Mouse (Mus musculus): ENCODE measurements around the gene Slc1a3. TPM values are rescaled to one million over a fixed set of nuclear protein-coding genes. Genes with fewer than 3 reads are reported as not detected.
A peak's percentile ranks its signal among the peaks of the same experiment; 100 is the strongest.

Gene Slc1a3
- polyA plus RNA-seq, 1 experiment: 101 TPM

DNA sequence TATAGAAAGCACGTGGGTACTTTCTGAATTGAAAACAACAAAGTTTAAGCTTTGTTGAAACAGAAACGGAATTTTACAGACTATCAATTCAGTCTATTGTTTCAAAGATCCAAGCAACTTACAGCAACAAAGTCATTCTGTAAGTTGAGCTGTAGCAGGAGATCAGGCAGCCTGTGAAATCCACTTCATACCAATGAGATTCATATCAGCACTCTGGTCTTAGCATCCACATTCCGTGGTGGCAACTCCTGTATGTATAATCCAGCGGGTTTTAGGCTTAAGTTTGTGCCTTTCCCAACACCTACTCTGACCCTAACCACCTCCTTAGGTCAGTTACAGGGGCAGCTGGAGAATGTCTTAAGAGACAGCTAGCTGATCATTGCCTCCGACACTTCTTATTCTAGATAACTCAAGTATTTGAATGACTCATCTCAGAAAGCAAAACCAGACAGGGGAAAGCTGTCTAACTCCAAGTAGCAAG, 34.3 kb downstream of the Slc1a3 start:
- TF ChIP-seq CTCF (IDR thresholded peaks at IDR 0.05; ENCODE audit: borderline replicate concordance, extremely low read depth, insufficient read depth, insufficient read length) (no peak), POLR2A (IDR thresholded peaks at IDR 0.05; ENCODE audit: borderline replicate concordance, extremely low read depth, insufficient read depth, insufficient read length, poor library complexity, severe bottlenecking) (no peak)
- no peak for DNase-seq (ENCODE audit: low read depth)

DNA sequence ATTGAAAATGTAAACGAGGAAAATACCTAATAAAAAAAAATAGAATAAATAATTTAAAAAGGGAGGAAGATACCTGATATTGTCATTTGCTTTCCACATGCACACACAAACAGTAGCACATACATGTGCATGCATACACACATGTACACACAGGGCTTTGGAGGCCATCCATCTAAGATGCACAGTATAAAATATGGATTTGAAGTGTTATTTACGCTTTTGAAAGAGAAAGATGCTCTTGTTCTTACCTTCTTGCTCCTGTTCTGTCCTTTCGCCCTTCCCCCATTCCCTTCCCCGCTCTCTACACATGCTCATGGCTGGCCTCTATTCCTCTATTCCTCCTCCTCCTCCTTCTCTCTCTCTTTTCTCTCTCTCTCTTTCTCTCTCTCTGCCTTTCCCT, 34.9 kb downstream of the Slc1a3 start:
- no peak for DNase-seq (ENCODE audit: low read depth)
- TF ChIP-seq CTCF (IDR thresholded peaks at IDR 0.05; ENCODE audit: borderline replicate concordance, extremely low read depth, insufficient read depth, insufficient read length) (no peak), POLR2A (IDR thresholded peaks at IDR 0.05; ENCODE audit: borderline replicate concordance, extremely low read depth, insufficient read depth, insufficient read length, poor library complexity, severe bottlenecking) (no peak)

DNA sequence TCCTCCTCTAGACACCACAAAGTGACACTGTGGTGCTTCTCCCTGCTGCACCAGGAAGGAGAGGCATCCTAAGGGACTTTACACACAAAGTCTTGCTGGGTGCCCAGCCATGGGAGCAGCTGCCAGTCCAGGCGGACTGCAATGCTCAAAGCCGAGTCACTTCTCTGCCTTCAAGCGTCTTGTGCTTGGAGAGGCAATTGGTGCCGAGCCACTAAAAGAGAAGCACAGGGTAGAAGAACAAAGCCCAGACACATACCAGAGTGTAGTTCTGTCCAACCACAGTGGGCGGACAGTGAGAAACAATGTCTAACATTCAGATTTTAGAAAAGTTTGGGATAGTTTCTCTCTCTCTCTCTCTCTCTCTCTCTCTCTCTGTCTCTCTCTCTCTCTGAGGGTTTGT, 38.0 kb downstream of the Slc1a3 start:
- TF ChIP-seq POLR2A (IDR thresholded peaks at IDR 0.05; ENCODE audit: borderline replicate concordance, extremely low read depth, insufficient read depth, insufficient read length, poor library complexity, severe bottlenecking) (no peak), CTCF (IDR thresholded peaks at IDR 0.05; ENCODE audit: borderline replicate concordance, extremely low read depth, insufficient read depth, insufficient read length) (no peak)
- DNase-seq (ENCODE audit: low read depth): no peak

DNA sequence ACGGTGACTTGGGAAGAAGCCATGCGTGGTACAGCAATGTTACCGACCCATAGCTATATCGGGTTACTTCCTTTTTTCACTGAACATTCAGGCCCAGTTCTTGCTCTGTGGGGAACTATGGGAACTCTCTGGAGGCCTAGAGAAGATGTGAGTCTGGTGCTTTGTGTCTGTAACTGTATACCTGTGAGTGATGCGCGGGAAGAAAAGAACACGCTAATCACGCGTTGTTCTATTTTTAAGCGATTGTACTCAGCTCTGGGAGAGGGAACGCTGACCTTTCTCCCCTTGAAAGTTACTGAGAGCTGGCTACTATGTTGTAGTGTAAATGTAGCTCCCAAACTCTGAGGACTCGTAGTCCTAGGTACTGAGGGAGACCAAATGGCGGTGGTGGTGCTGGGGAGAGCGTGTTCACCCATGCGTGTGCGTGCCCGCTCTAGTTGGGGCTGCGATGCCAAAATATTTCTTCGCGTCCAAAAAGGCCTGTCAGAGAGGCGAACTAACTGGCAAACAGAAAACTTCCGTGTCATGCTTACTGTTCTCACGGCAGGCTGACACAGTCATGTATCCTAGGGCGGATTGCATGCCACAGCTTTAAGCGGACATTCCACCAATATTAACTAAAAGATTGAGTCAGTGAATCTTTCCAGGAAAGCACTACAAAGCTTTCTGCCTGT, 42.6 kb downstream of the Slc1a3 start:
- TF ChIP-seq CTCF (IDR thresholded peaks at IDR 0.05; ENCODE audit: borderline replicate concordance, extremely low read depth, insufficient read depth, insufficient read length) (no peak), POLR2A (IDR thresholded peaks at IDR 0.05; ENCODE audit: borderline replicate concordance, extremely low read depth, insufficient read depth, insufficient read length, poor library complexity, severe bottlenecking) (no peak)
- DNase-seq (ENCODE audit: low read depth): no peak

DNA sequence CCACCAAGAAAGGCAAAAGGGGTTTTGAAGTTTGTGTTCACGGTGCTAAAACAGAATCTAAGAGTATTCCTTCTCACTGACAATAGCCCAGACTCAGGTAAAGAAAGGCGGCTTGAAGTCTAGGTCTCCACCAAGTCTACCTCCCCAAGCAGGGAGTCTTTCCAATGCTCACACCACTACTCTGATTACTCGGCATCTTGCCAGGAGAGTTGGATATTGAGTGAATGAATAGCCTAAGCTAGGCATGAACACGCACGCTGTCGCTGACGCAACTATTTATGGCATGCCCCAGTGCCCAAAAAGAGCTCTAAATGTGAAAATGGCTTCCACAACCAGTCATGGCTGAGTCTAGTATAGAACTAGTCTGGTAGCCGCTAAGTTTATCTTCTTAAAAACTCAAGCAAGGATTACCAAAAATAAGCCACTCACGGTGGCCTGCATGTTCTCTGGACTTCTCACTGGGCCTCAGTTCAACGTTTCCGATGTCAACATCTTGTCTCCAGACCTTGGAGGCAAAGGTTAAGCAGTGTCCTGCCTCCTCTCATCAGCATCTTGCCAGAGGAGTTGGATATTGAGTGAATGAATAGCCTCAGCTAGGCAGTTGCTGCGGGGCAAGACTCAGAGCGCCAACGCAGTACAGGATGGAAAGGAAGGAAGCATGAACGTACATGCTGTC, 44.8 kb downstream of the Slc1a3 start:
- DNase-seq (ENCODE audit: low read depth): peak; percentile 46
- TF ChIP-seq CTCF (IDR thresholded peaks at IDR 0.05; ENCODE audit: borderline replicate concordance, extremely low read depth, insufficient read depth, insufficient read length) (no peak), POLR2A (IDR thresholded peaks at IDR 0.05; ENCODE audit: borderline replicate concordance, extremely low read depth, insufficient read depth, insufficient read length, poor library complexity, severe bottlenecking) (no peak)

DNA sequence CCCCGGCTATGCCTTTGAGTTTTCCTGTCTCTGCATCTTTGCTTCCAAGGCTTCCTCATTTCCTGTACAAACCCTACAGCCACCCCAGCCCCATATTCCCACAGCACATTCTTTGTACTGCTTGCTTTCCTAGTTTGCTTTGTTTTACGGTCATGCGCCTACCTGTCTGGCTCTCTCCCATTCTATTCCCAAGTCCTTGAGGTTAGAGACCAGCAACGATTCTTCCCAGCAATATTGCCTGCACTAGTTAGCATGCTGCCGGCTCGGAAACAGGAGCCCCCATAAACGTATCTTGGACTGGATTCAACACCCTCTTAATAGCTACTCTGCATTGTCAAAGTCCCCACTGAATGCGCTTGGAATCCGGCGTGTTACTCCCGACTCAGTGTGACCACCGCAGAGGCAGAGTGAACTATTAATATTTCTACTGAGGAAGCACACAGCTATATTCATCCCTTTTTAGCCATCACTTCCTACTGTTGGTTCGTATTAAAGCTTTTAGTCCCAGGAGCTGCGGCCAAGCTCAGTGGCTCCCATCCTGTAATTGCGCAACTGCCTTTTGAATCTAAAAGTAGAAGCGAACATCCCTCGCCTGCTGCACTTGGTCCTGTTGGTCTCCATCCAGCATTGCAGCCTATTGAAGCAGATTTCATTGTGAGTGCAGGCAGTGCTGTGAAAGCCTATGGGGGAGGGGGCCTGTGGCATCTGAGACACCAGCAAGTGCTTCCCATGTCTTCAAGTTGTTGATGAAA, 47.0 kb downstream of the Slc1a3 start:
- DNase-seq (ENCODE audit: low read depth): peak; percentile 96
- TF ChIP-seq POLR2A (IDR thresholded peaks at IDR 0.05; ENCODE audit: borderline replicate concordance, extremely low read depth, insufficient read depth, insufficient read length, poor library complexity, severe bottlenecking): no peak
- TF ChIP-seq CTCF (IDR thresholded peaks at IDR 0.05; ENCODE audit: borderline replicate concordance, extremely low read depth, insufficient read depth, insufficient read length): peak; percentile 27; the same call in 1 of the 2 replicates

DNA sequence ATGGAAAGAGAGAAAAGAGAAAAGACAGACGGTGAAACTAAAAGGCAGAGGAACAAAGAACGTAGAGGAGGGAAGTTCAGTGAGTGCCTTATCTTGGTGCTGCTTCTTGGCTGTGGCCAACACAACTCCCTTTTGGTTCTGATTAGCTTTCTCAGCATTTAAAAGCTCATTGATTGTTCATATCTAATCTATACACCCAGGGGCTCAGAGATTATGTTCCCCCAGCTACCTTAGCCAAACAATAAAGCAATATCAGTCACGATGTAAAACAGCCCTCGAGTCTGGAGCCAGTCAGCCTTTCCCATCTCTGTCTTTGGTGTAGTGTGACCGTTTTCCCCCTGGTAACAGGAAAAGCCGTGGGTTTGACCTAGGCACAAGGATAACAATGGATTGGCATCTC, 48.7 kb downstream of the Slc1a3 start:
- TF ChIP-seq POLR2A (IDR thresholded peaks at IDR 0.05; ENCODE audit: borderline replicate concordance, extremely low read depth, insufficient read depth, insufficient read length, poor library complexity, severe bottlenecking): no peak
- no peak for TF ChIP-seq CTCF (IDR thresholded peaks at IDR 0.05; ENCODE audit: borderline replicate concordance, extremely low read depth, insufficient read depth, insufficient read length)
- DNase-seq (ENCODE audit: low read depth): no peak

DNA sequence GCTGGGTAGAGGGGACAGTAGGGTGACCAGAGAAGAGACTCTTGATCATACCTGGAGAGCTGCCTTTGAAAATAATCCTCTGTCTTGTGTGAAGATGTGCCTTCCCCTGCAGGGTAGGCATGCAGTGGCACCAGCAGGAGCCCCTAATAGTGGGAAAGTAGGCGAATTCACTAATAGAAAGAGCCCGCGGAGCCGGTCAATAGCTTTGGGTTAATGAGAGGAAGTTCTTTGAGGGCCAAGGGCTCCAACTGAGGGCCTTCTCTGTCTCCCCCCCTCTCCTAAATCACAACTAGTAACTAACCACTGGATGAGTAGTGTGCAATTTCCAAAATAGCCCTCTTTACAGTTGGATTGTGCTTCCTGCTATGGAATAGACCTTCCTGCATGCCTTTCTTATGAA, 50.6 kb downstream of the Slc1a3 start:
- no peak for TF ChIP-seq POLR2A (IDR thresholded peaks at IDR 0.05; ENCODE audit: borderline replicate concordance, extremely low read depth, insufficient read depth, insufficient read length, poor library complexity, severe bottlenecking)
- no peak for TF ChIP-seq CTCF (IDR thresholded peaks at IDR 0.05; ENCODE audit: borderline replicate concordance, extremely low read depth, insufficient read depth, insufficient read length)
- no peak for DNase-seq (ENCODE audit: low read depth)

DNA sequence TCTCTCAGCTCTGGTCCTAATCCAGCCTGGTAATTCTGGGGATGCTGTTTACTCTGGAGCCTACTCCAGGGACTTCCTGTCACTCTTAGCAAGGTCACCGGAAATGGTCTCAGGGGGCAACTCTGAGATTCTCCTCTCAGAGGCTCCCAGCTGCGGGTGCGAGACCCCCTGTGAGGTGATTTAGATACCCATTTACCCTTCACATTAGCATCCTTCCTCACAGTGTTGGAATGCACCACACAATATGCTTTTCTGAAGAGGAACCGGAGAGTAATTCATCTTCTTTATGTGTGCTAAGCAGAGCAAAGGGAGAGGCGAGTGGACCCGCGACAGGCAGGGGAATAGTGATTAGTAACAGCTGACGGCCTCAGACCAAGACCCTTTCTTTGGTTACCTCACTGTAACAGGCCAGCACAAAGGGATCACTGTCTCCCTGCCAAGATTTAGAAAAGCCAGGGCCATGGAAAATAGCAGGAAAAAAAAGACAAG, 51.0 kb downstream of the Slc1a3 start:
- no peak for TF ChIP-seq POLR2A (IDR thresholded peaks at IDR 0.05; ENCODE audit: borderline replicate concordance, extremely low read depth, insufficient read depth, insufficient read length, poor library complexity, severe bottlenecking)
- TF ChIP-seq CTCF (IDR thresholded peaks at IDR 0.05; ENCODE audit: borderline replicate concordance, extremely low read depth, insufficient read depth, insufficient read length): no peak
- peak; percentile 95 for DNase-seq (ENCODE audit: low read depth)

DNA sequence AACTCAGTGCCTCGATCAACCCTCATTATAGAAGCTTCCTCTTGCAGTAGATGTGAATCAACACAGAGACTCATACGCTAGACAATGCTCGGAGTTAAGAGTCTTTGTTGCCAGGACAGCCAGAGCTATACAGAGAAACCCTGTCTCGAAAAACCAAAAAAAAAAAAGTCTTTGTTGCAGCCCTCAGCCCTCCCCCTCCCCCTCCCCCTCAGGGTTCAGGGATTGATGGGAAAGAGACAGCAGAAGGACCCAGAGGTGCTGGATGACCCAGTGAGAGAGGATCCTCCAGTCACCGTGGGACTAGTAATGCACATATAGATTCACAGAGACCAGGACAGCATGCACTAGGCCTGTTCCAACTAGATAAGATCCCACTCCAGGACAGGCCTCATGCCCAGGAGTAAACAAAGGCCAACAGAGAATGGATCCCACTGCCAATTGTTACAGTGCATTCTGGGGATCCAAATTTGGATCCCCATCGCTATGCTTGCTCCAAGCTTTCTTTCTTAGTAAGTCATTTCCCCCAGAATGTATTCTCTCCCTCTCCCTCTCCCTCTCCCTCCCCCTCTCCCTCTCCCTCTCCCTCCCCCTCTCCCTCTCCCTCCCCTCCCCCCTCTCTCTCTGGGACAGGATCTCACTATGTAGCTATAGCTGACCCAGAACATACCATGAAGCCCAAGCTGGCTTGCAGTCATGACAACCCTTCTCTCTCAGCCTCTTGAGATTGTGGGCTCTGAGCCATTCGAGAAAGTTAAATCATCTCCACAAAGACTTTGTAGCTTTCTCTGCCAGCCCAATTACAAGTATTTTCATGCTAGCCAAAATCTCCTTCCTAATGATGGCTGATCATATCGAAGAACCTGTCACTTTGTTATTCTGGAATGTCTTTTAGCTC, 52.2 kb downstream of the Slc1a3 start:
- peak; percentile 76 for DNase-seq (ENCODE audit: low read depth)

More for the DNA sequence above, 52.2 kb downstream of the Slc1a3 start:
- TF ChIP-seq CTCF (IDR thresholded peaks at IDR 0.05; ENCODE audit: borderline replicate concordance, extremely low read depth, insufficient read depth, insufficient read length) (no peak), POLR2A (IDR thresholded peaks at IDR 0.05; ENCODE audit: borderline replicate concordance, extremely low read depth, insufficient read depth, insufficient read length, poor library complexity, severe bottlenecking) (no peak)

All from brain, embryonic 14.5 days (tissue).